Mouse (Mus musculus) liver, postnatal 0 days (tissue): ENCODE measurements around the gene Pcdh15.

Experiments
- CTCF ChIP-seq: sonication (generic); IDR thresholded peaks from 2 replicates; pipeline ENCODE4 v1.5.1; 2016; ENCODE audit warnings: antibody characterized with exemption, low read depth
- EP300 ChIP-seq: IDR thresholded peaks from 2 replicates; pipeline ENCODE4 v1.6.1; 2016; ENCODE audit warnings: antibody characterized with exemption, low read depth, mild to moderate bottlenecking

DNA sequence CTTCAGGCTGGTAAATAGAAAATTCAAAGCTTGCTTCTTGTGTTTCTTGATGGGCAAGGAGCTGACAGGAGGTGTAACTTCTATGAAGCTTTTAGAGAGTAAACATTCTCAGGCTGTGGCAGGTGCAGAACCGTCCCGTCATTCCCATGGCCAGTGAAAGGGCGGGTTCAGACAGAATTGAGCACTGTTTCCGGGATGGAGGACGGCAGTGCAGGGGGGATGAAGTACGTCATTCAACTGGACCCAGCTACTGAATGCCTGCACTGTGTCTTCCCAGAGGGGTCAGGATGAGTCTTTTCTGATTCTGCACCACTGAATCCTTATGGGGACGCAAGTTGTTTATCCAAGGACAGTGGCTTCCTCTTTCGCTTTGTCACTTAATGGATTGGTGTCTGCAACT lies 727.2 kb downstream of the Pcdh15 start:
- TF ChIP-seq CTCF = no peak
- TF ChIP-seq EP300 = no peak
